Mouse (Mus musculus) E14TG2a.4 (cell line): ENCODE results near the gene Scimp.

ENCODE experiments used
- H3K27me3 ChIP-seq: 2 replicates; pipeline ENCODE4 v1.6.1; 2014; ENCODE audit warnings: low read length, control low read depth; ENCODE audit not compliant: insufficient read depth
- H3K36me3 ChIP-seq: 2 replicates; pipeline ENCODE4 v1.6.1; 2014; ENCODE audit warnings: low read length, control low read depth; ENCODE audit not compliant: insufficient read depth
- H3K4me1 ChIP-seq: replicated peaks from 2 replicates; pipeline ENCODE4 v1.6.1; 2014; ENCODE audit warnings: low read depth, low read length, control low read depth
- H3K4me3 ChIP-seq: replicated peaks from 2 replicates; pipeline ENCODE4 v1.5.1; 2014; ENCODE audit warnings: mild to moderate bottlenecking, low read length
- H3K9me3 ChIP-seq: 2 replicates; pipeline ENCODE4 v1.6.1; 2014; ENCODE audit warnings: low read length, control low read depth
- CTCF ChIP-seq: conservative IDR thresholded peaks from 2 replicates; pipeline ENCODE4 v1.5.1; 2014; ENCODE audit warnings: low read length
- NANOG ChIP-seq: IDR thresholded peaks from 2 replicates; pipeline ENCODE4 v1.6.1; 2014; ENCODE audit warnings: borderline replicate concordance, low read length, mixed read lengths
- POU5F1 ChIP-seq: IDR thresholded peaks from 2 replicates; pipeline ENCODE4 v1.6.1; 2014; ENCODE audit warnings: low read length, borderline replicate concordance

Scimp gene

GRCm38 (mm10) chr11:70837031-70837430 is 24.6 kb upstream of the Scimp start:
- Histone ChIP-seq H3K4me1 (peaks cover 8% of the 10 kb centered on the region), H3K36me3 (no peaks in the 10 kb centered on the region), H3K4me3 (no peak overlapping the region), H3K27me3 (no peaks in the 10 kb centered on the region), H3K9me3 (peaks cover 21% of the 10 kb centered on the region)
- TF ChIP-seq CTCF (no peak), NANOG (no peak), POU5F1 (no peak)

DNA sequence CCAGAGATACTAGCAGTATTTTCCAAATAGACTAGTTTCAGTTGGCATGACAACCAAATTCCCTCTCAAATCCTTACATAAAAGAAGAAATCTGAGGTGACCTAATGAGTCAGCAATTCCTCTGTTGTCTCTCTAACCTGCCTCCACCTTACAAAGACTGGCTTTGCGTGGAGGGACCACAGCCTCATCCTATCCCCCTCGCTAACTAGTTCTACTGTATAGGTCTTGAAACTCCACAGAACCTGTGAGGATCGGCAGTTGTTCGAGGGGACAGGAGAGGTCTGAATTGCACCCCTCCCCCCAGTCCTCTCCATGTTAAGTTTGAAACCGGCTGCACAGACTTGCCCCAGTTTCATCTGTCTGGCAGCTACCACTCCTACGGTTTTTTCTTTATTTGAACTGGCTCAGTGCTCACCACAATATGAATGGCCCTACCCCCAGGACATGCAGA is 23.0 kb upstream of the Scimp start:
- no peaks in the 10 kb centered on the region for H3K27me3 ChIP-seq
- no peaks in the 10 kb centered on the region for H3K36me3 ChIP-seq
- no peak for TF ChIP-seq NANOG
- TF ChIP-seq CTCF, result no peak
- no peak for TF ChIP-seq POU5F1
- peaks cover 21% of the 10 kb centered on the region for H3K9me3 ChIP-seq
- no peak overlapping the region for H3K4me3 ChIP-seq
- peaks cover 8% of the 10 kb centered on the region for H3K4me1 ChIP-seq

DNA sequence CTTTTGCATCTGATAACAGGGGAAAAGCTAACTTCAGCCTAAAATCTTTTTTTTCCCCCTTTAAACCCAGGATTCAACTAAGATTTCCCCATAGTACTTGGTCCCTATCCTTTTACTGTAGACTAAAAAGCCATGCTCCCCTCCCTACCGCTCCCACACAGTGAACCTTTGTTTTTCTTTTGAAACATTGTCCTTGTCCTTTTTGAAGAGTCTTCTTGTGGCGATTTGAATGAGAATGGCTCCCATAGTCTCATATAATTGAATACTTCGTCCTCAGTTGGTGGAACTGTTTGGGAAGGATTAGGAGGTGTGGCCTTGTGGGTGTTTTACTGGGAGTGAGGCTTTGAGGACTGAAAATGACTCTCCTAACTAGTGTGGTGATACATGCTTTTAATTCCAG is 21.4 kb upstream of the Scimp start:
- Histone ChIP-seq H3K27me3 (peaks cover 3% of the 10 kb centered on the region; the same call in 1 of the 2 replicates), H3K36me3 (no peaks in the 10 kb centered on the region), H3K4me1 (peaks cover 8% of the 10 kb centered on the region), H3K9me3 (peaks cover 27% of the 10 kb centered on the region), H3K4me3 (no peak overlapping the region)
- TF ChIP-seq NANOG (peak; percentile 69; the same call in 1 of the 2 replicates), POU5F1 (no peak)

GRCm38 (mm10) chr11:70833408-70833807 is 21.0 kb upstream of the Scimp start:
- Histone ChIP-seq H3K4me1 (peaks cover 8% of the 10 kb centered on the region), H3K4me3 (no peak overlapping the region), H3K36me3 (no peaks in the 10 kb centered on the region), H3K27me3 (peaks cover 3% of the 10 kb centered on the region; the same call in 1 of the 2 replicates), H3K9me3 (peaks cover 27% of the 10 kb centered on the region)
- TF ChIP-seq CTCF (no peak), POU5F1 (no peak), NANOG (no peak)

- no peak for TF ChIP-seq NANOG
- no peak for TF ChIP-seq CTCF
- TF ChIP-seq POU5F1, result no peak
- peaks cover 3% of the 10 kb centered on the region; the same call in 1 of the 2 replicates for H3K27me3 ChIP-seq
Observed at GRCm38 (mm10) chr11:70831201-70831600, 18.8 kb upstream of the Scimp start.

DNA sequence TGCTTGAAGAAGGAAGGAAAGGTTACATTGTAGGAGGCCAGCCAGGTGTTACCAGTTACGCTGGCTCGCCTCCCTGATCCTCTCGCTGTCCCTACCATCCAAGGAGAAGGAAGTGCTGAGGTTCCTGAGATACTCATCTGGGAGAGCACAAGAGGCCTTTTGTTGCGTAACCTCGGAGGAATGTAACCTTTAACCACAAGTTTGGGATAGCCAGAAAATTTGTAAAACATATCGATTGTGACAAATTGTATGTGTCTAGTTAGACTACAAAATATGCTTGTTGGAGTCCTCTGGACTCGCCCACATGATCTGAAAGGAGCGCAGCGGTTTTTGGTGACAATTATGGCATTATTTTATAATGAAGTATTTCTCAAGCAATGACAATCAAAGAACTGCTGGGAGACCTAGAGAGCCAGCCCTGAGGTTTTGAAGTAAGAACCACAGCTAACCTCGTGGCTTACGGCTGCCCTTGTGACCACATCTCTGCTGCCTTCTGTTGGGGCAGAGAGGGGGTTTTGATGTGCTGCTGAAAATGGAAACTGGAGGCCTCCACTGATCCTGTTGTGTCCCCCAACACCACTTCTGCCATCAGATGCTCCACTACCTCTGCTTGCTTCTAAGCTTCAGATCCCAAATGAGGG is 16.7 kb upstream of the Scimp start:
- TF ChIP-seq NANOG (no peak), POU5F1 (no peak), CTCF (no peak)

More at GRCm38 (mm10) chr11:70831201-70831600, 18.8 kb upstream of the Scimp start:
- Histone ChIP-seq H3K4me3 (no peak overlapping the region), H3K4me1 (peaks cover 8% of the 10 kb centered on the region), H3K9me3 (peaks cover 27% of the 10 kb centered on the region), H3K36me3 (no peaks in the 10 kb centered on the region)

DNA sequence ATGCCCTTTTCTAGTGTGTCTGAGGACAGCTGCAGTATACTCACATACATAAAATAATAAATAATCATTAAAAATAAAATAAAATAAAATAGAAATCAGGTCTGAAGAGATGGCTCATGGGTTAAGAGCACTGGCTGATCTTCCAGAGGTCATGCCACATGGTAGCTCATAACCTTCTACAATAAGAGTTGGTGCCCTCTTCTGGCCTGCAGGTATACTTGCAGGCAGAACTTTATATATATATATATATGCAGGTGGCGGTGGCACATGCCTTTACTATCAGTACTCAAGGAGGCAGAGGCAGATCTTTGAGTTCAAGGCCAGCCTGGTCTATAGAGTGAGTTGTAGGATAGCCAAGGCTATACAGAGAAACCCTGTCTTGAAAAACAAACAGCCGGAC is 13.8 kb upstream of the Scimp start:
- no peaks in the 10 kb centered on the region for H3K36me3 ChIP-seq
- no peaks in the 10 kb centered on the region for H3K4me1 ChIP-seq
- peaks cover 6% of the 10 kb centered on the region for H3K9me3 ChIP-seq
- TF ChIP-seq NANOG (no peak), CTCF (0 out of 2 replicates have a peak, but pooled peaks have one; percentile 8)
- peaks cover 3% of the 10 kb centered on the region for H3K27me3 ChIP-seq
- no peak overlapping the region for H3K4me3 ChIP-seq

More for the DNA sequence above, 16.7 kb upstream of the Scimp start:
- H3K36me3 ChIP-seq, result no peaks in the 10 kb centered on the region
- no peaks in the 10 kb centered on the region for H3K4me1 ChIP-seq
- H3K9me3 ChIP-seq, result peaks cover 18% of the 10 kb centered on the region
- H3K4me3 ChIP-seq, result no peak overlapping the region
- H3K27me3 ChIP-seq, result peaks cover 3% of the 10 kb centered on the region; the same call in 1 of the 2 replicates

- TF ChIP-seq NANOG (no peak), CTCF (no peak), POU5F1 (no peak)
- no peaks in the 10 kb centered on the region for H3K36me3 ChIP-seq
- no peaks in the 10 kb centered on the region for H3K9me3 ChIP-seq
- no peak overlapping the region for H3K4me3 ChIP-seq
- H3K27me3 ChIP-seq, result no peaks in the 10 kb centered on the region; the same call in 1 of the 2 replicates
- no peaks in the 10 kb centered on the region for H3K4me1 ChIP-seq
Observed at GRCm38 (mm10) chr11:70821728-70822591, 9.6 kb upstream of the Scimp start.
